Mouse (Mus musculus) liver, embryonic 12.5 days (tissue): ENCODE data around the gene Tradd. TPM values are rescaled to one million over a fixed set of nuclear protein-coding genes. Genes with fewer than 3 reads are reported as not detected.

Experiments
- ATAC-seq: fragments of 200-750 bp; cut with Nextera tagmentation; 2 replicates; pipeline ENCODE4 v1.8.0; 2017; ENCODE audit warnings: moderate number of reproducible peaks, mild to moderate bottlenecking, moderate library complexity
- H3K27ac ChIP-seq: fragments of 300-500 bp; sonication (generic); 2 replicates; pipeline ENCODE4 v1.5.1; 2016; ENCODE audit warnings: mild to moderate bottlenecking
- H3K27me3 ChIP-seq: fragments of 300-500 bp; sonication (generic); replicated peaks from 2 replicates; pipeline ENCODE4 v1.6.1; 2016; ENCODE audit warnings: mild to moderate bottlenecking, moderate library complexity
- H3K36me3 ChIP-seq: fragments of 300-500 bp; sonication (generic); 2 replicates; pipeline ENCODE4 v1.6.1; 2016; ENCODE audit warnings: mild to moderate bottlenecking, moderate library complexity
- H3K4me1 ChIP-seq: fragments of 300-500 bp; sonication (generic); 2 replicates; pipeline ENCODE4 v1.6.1; 2016
- H3K4me2 ChIP-seq: fragments of 300-500 bp; sonication (generic); 2 replicates; pipeline ENCODE4 v1.6.1; 2016; ENCODE audit warnings: mild to moderate bottlenecking, moderate library complexity
- H3K4me3 ChIP-seq: fragments of 300-500 bp; sonication (generic); 2 replicates; pipeline ENCODE4 v1.5.1; 2016; ENCODE audit warnings: mild to moderate bottlenecking, moderate library complexity
- H3K9ac ChIP-seq: fragments of 300-500 bp; sonication (generic); 2 replicates; pipeline ENCODE4 v1.6.1; 2016; ENCODE audit warnings: mild to moderate bottlenecking, moderate library complexity
- H3K9me3 ChIP-seq: fragments of 300-500 bp; sonication (generic); replicated peaks from 2 replicates; pipeline ENCODE4 v1.6.1; 2016; ENCODE audit warnings: mild to moderate bottlenecking, moderate library complexity
- WGBS: fragments of 180-500 bp; shearing (Covaris S2); methylation state at CpG from one replicate; pipeline ENCODE4 v1.1.7; 2016; ENCODE audit not compliant: insufficient replicate concordance; 5-methylcytosine and 5-hydroxymethylcytosine counted together
- microRNA counts: library from miRNA; unstranded; fragments of <30 nt; microRNA quantifications from one replicate; lab custom pipeline; 2017
- microRNA-seq: library from miRNA; unstranded; fragments of <30 nt; microRNA quantifications from one replicate; pipeline ENCODE4, GENCODE M21; 2017
- polyA plus RNA-seq: library from polyadenylated mRNA; unstranded; fragments of >200 nt; fragmentation: Nextera tagmentation; extraction: Ambion mirVana; gene quantifications from 2 replicates; pipeline ENCODE4 v1.2.1, GENCODE M21; 2016

Tradd gene
- polyA plus RNA-seq, 1 experiment from 2014 or later: 17.7 TPM

GRCm38 (mm10) chr8:105224413-105225271 is 39.8 kb downstream of the Tradd start, which contains the start of gene D230025D16Rik:
D230025D16Rik (plus strand) TSS chr8:105225145.
- Histone ChIP-seq H3K27me3 (no peaks in the 10 kb centered on the region), H3K27ac (peak within 1 kb of the TSS; percentile 92), H3K9ac (peak within 1 kb of the TSS; percentile 95), H3K4me1 (peaks cover 25% of the 10 kb centered on the region), H3K4me3 (peak within 1 kb of the TSS; percentile 97), H3K4me2 (peak within 1 kb of the TSS; percentile 78), H3K36me3 (peaks cover 2% of the 10 kb centered on the region; the same call in 1 of the 2 replicates), H3K9me3 (no peaks in the 10 kb centered on the region)
- peak; percentile 92 for ATAC-seq
- WGBS: 5% methylated on average over 34 of the region's 34 CpGs

- Histone ChIP-seq H3K9me3 (no peaks in the 10 kb centered on the region), H3K27me3 (no peaks in the 10 kb centered on the region), H3K4me3 (no peak overlapping the region), H3K27ac (no peak overlapping the region), H3K9ac (no peak overlapping the region), H3K4me2 (peak overlapping the region; percentile 78), H3K36me3 (peaks cover 2% of the 10 kb centered on the region; the same call in 1 of the 2 replicates), H3K4me1 (peaks cover 25% of the 10 kb centered on the region)
- no peak for ATAC-seq
- 79% methylated on average over 7 of the region's 7 CpGs for WGBS
Measured at GRCm38 (mm10) chr8:105223850-105224249, 40.6 kb downstream of the Tradd start.

GRCm38 (mm10) chr8:105217926-105218522 is 46.4 kb downstream of the Tradd start:
- H3K36me3 ChIP-seq: peaks cover 5% of the 10 kb centered on the region; the same call in 1 of the 2 replicates
- no peak overlapping the region for H3K27ac ChIP-seq
- no peaks in the 10 kb centered on the region for H3K4me1 ChIP-seq
- H3K9ac ChIP-seq: no peak overlapping the region
- 65% methylated on average over 5 of the region's 5 CpGs for WGBS
- H3K4me3 ChIP-seq: no peak overlapping the region
- H3K27me3 ChIP-seq: no peaks in the 10 kb centered on the region
- no peak overlapping the region for H3K4me2 ChIP-seq
- no peaks in the 10 kb centered on the region for H3K9me3 ChIP-seq
- no peak for ATAC-seq

GRCm38 (mm10) chr8:105214104-105214503 is 50.3 kb downstream of the Tradd start:
- Histone ChIP-seq H3K4me3 (no peak overlapping the region), H3K36me3 (peaks cover 5% of the 10 kb centered on the region; the same call in 1 of the 2 replicates), H3K27ac (no peak overlapping the region), H3K4me1 (peaks cover 7% of the 10 kb centered on the region), H3K27me3 (no peaks in the 10 kb centered on the region), H3K4me2 (no peak overlapping the region), H3K9me3 (no peaks in the 10 kb centered on the region), H3K9ac (no peak overlapping the region)
- 81% methylated on average over 5 of the region's 5 CpGs for WGBS
- ATAC-seq: no peak

GRCm38 (mm10) chr8:105209153-105210110 is 55.0 kb downstream of the Tradd start:
- peak; percentile 40; the same call in 1 of the 2 replicates for ATAC-seq
- H3K36me3 ChIP-seq: peaks cover under 1% of the 10 kb centered on the region; the same call in 1 of the 2 replicates
- H3K27me3 ChIP-seq: no peaks in the 10 kb centered on the region
- H3K9ac ChIP-seq: no peak overlapping the region
- no peak overlapping the region for H3K4me2 ChIP-seq
- H3K27ac ChIP-seq: no peak overlapping the region
- peaks cover 16% of the 10 kb centered on the region for H3K4me1 ChIP-seq
- no peak overlapping the region for H3K4me3 ChIP-seq
- no peaks in the 10 kb centered on the region for H3K9me3 ChIP-seq
- WGBS: 26% methylated on average over 1 of the region's 1 CpGs

MicroRNA genes within 50 kb of the gene (microRNA counts, 519-probe panel; counts per million panel counts)
- microRNA mmu-miR-328 (lab: Ali Mortazavi, UCI): 582 counts per million, percentile 70 among the panel's probes with 10 or more counts

Small RNA genes within 50 kb of the gene (microRNA-seq; reads per million reads assigned to microRNA genes)
- gene Gm27320: not detected
- gene Mir328: 421 reads per million, percentile 65 among the genes with 10 or more reads in this experiment

Other genes with a start within 250 kb of the Tradd start
- not detected in 2 replicates for gene Ces3a, start 216.0 kb downstream of the Tradd start, polyA plus RNA-seq
- gene Ces3b, start 180.9 kb downstream of the Tradd start, polyA plus RNA-seq: not detected in 2 replicates
- not detected in 2 replicates for gene Ces4a, start 132.8 kb downstream of the Tradd start, polyA plus RNA-seq
- 19.1 and 19.6 TPM in 2 replicates for gene Cbfb, start 93.9 kb downstream of the Tradd start, polyA plus RNA-seq
- gene D230025D16Rik, start 39.5 kb downstream of the Tradd start, polyA plus RNA-seq: 16.7 and 18.8 TPM in 2 replicates
- 3.5 and 3.6 TPM in 2 replicates for gene B3gnt9, start 9.5 kb downstream of the Tradd start, polyA plus RNA-seq
- 1.2 and 1.5 TPM in 2 replicates for gene Fbxl8, start within 50 bp of the Tradd start, polyA plus RNA-seq
- not detected in 2 replicates for gene Hsf4, start 5.2 kb upstream of the Tradd start, polyA plus RNA-seq
- gene Nol3, start 11.5 kb upstream of the Tradd start, polyA plus RNA-seq: 0.12 and 0.18 TPM in 2 replicates
- gene 4931428F04Rik, start 25.3 kb upstream of the Tradd start, polyA plus RNA-seq: 1.6 TPM in 2 replicates
- gene Exoc3l, start 31.5 kb upstream of the Tradd start, polyA plus RNA-seq: 11.9 and 13.8 TPM in 2 replicates
- gene E2f4, start 33.1 kb upstream of the Tradd start, polyA plus RNA-seq: 239 TPM in 2 replicates
- 2.7 and 3.0 TPM in 2 replicates for gene Elmo3, start 41.0 kb upstream of the Tradd start, polyA plus RNA-seq
- gene Lrrc29, start 61.7 kb upstream of the Tradd start, polyA plus RNA-seq: 9.9 and 10.0 TPM in 2 replicates
- gene Tmem208, start 61.7 kb upstream of the Tradd start, polyA plus RNA-seq: 106 and 109 TPM in 2 replicates
- 1.2 and 1.4 TPM in 2 replicates for gene Fhod1, start 83.3 kb upstream of the Tradd start, polyA plus RNA-seq
- gene Slc9a5, start 84.2 kb upstream of the Tradd start, polyA plus RNA-seq: 0.42 and 0.48 TPM in 2 replicates
- not detected in 2 replicates for gene Plekhg4, start 108.7 kb upstream of the Tradd start, polyA plus RNA-seq
- not detected in 2 replicates for gene Kctd19, start 148.9 kb upstream of the Tradd start, polyA plus RNA-seq
- 0.07 and 0.18 TPM in 2 replicates for gene Lrrc36, start 149.0 kb upstream of the Tradd start, polyA plus RNA-seq
- gene Tppp3, start 206.9 kb upstream of the Tradd start, polyA plus RNA-seq: 1.2 and 1.4 TPM in 2 replicates
- gene Zdhhc1, start 232.3 kb upstream of the Tradd start, polyA plus RNA-seq: 4.0 and 4.6 TPM in 2 replicates